Mouse (Mus musculus): ENCODE data around the gene Col9a3. TPM values are rescaled to one million over a fixed set of nuclear protein-coding genes. Genes with fewer than 3 reads are reported as not detected.

Gene Col9a3
- polyA plus RNA-seq, 1 experiment, result 25.2 TPM

GRCm38 (mm10) chr2:180566240-180566913 is 31.2 kb upstream of the Col9a3 start:
- Histone ChIP-seq H3K36me3 (ENCODE audit: control insufficient read depth, insufficient read depth, low read length) (no peaks in the 10 kb centered on the region), H3K4me1 (ENCODE audit: control insufficient read depth, insufficient read depth, low read length) (no peaks in the 10 kb centered on the region), H3K4me3 (ENCODE audit: control insufficient read depth, low read depth, low read length) (no peak overlapping the region), H3K27me3 (ENCODE audit: control insufficient read depth, insufficient read depth, low read length) (no peaks in the 10 kb centered on the region), H3K27ac (ENCODE audit: control insufficient read depth, insufficient read depth, low read depth, low read length) (no peak overlapping the region)
- peak; percentile 61; the same call in 1 of the 2 replicates for TF ChIP-seq CTCF (IDR thresholded peaks at IDR 0.05; ENCODE audit: control insufficient read depth, insufficient read depth, insufficient replicate concordance, low read depth, low read length)
- TF ChIP-seq POLR2A (IDR thresholded peaks at IDR 0.05; ENCODE audit: control insufficient read depth, low read depth, low read length), result no peak

GRCm38 (mm10) chr2:180569028-180569643 is 28.5 kb upstream of the Col9a3 start:
- Histone ChIP-seq H3K27ac (ENCODE audit: control insufficient read depth, insufficient read depth, low read depth, low read length) (no peak overlapping the region), H3K27me3 (ENCODE audit: control insufficient read depth, insufficient read depth, low read length) (no peaks in the 10 kb centered on the region), H3K36me3 (ENCODE audit: control insufficient read depth, insufficient read depth, low read length) (no peaks in the 10 kb centered on the region), H3K4me1 (ENCODE audit: control insufficient read depth, insufficient read depth, low read length) (no peaks in the 10 kb centered on the region), H3K4me3 (ENCODE audit: control insufficient read depth, low read depth, low read length) (no peak overlapping the region)
- TF ChIP-seq CTCF (IDR thresholded peaks at IDR 0.05; ENCODE audit: control insufficient read depth, insufficient read depth, insufficient replicate concordance, low read depth, low read length), result no peak
- no peak for TF ChIP-seq POLR2A (IDR thresholded peaks at IDR 0.05; ENCODE audit: control insufficient read depth, low read depth, low read length)

- Histone ChIP-seq H3K27me3 (ENCODE audit: control insufficient read depth, insufficient read depth, low read length) (no peaks in the 10 kb centered on the region), H3K4me3 (ENCODE audit: control insufficient read depth, low read depth, low read length) (no peak overlapping the region), H3K36me3 (ENCODE audit: control insufficient read depth, insufficient read depth, low read length) (no peaks in the 10 kb centered on the region), H3K27ac (ENCODE audit: control insufficient read depth, insufficient read depth, low read depth, low read length) (no peak overlapping the region), H3K4me1 (ENCODE audit: control insufficient read depth, insufficient read depth, low read length) (no peaks in the 10 kb centered on the region)
- TF ChIP-seq CTCF (IDR thresholded peaks at IDR 0.05; ENCODE audit: control insufficient read depth, insufficient read depth, insufficient replicate concordance, low read depth, low read length) (no peak), POLR2A (IDR thresholded peaks at IDR 0.05; ENCODE audit: control insufficient read depth, low read depth, low read length) (no peak)
Observed at GRCm38 (mm10) chr2:180576482-180576881, 21.1 kb upstream of the Col9a3 start.

GRCm38 (mm10) chr2:180578686-180579085 is 18.9 kb upstream of the Col9a3 start:
- Histone ChIP-seq H3K27me3 (ENCODE audit: control insufficient read depth, insufficient read depth, low read length) (no peaks in the 10 kb centered on the region), H3K4me3 (ENCODE audit: control insufficient read depth, low read depth, low read length) (peak overlapping the region; percentile 66), H3K4me1 (ENCODE audit: control insufficient read depth, insufficient read depth, low read length) (peaks cover 5% of the 10 kb centered on the region), H3K27ac (ENCODE audit: control insufficient read depth, insufficient read depth, low read depth, low read length) (no peak overlapping the region), H3K36me3 (ENCODE audit: control insufficient read depth, insufficient read depth, low read length) (no peaks in the 10 kb centered on the region)
- peak; percentile 80 for TF ChIP-seq CTCF (IDR thresholded peaks at IDR 0.05; ENCODE audit: control insufficient read depth, insufficient read depth, insufficient replicate concordance, low read depth, low read length)
- no peak for TF ChIP-seq POLR2A (IDR thresholded peaks at IDR 0.05; ENCODE audit: control insufficient read depth, low read depth, low read length)

GRCm38 (mm10) chr2:180581002-180581401 is 16.6 kb upstream of the Col9a3 start, which contains the start of gene Mrgbp:
Gene Mrgbp (plus strand): TSS chr2:180581304.
- Histone ChIP-seq H3K27me3 (ENCODE audit: control insufficient read depth, insufficient read depth, low read length) (no peaks in the 10 kb centered on the region), H3K36me3 (ENCODE audit: control insufficient read depth, insufficient read depth, low read length) (no peaks in the 10 kb centered on the region), H3K4me3 (ENCODE audit: control insufficient read depth, low read depth, low read length) (peak within 1 kb of the TSS; percentile 89), H3K4me1 (ENCODE audit: control insufficient read depth, insufficient read depth, low read length) (peaks cover 5% of the 10 kb centered on the region), H3K27ac (ENCODE audit: control insufficient read depth, insufficient read depth, low read depth, low read length) (no peak within 1 kb of the TSS)
- no peak for TF ChIP-seq CTCF (IDR thresholded peaks at IDR 0.05; ENCODE audit: control insufficient read depth, insufficient read depth, insufficient replicate concordance, low read depth, low read length)
- TF ChIP-seq POLR2A (IDR thresholded peaks at IDR 0.05; ENCODE audit: control insufficient read depth, low read depth, low read length), result peak; percentile 7; the same call in 1 of the 2 replicates

GRCm38 (mm10) chr2:180582481-180583153 is 15.0 kb upstream of the Col9a3 start:
- Histone ChIP-seq H3K4me1 (ENCODE audit: control insufficient read depth, insufficient read depth, low read length) (peaks cover 5% of the 10 kb centered on the region), H3K27ac (ENCODE audit: control insufficient read depth, insufficient read depth, low read depth, low read length) (peak overlapping the region; percentile 79), H3K27me3 (ENCODE audit: control insufficient read depth, insufficient read depth, low read length) (no peaks in the 10 kb centered on the region), H3K36me3 (ENCODE audit: control insufficient read depth, insufficient read depth, low read length) (no peaks in the 10 kb centered on the region), H3K4me3 (ENCODE audit: control insufficient read depth, low read depth, low read length) (peak overlapping the region; percentile 89)
- peak; percentile 88 for TF ChIP-seq POLR2A (IDR thresholded peaks at IDR 0.05; ENCODE audit: control insufficient read depth, low read depth, low read length)
- peak; percentile 99 for TF ChIP-seq CTCF (IDR thresholded peaks at IDR 0.05; ENCODE audit: control insufficient read depth, insufficient read depth, insufficient replicate concordance, low read depth, low read length)

- peak overlapping the region; percentile 79 for H3K27ac ChIP-seq (ENCODE audit: control insufficient read depth, insufficient read depth, low read depth, low read length)
Observed at GRCm38 (mm10) chr2:180583154-180583507, 14.5 kb upstream of the Col9a3 start.

More at GRCm38 (mm10) chr2:180583154-180583507, 14.5 kb upstream of the Col9a3 start:
- peak overlapping the region; percentile 89 for H3K4me3 ChIP-seq (ENCODE audit: control insufficient read depth, low read depth, low read length)
- TF ChIP-seq CTCF (IDR thresholded peaks at IDR 0.05; ENCODE audit: control insufficient read depth, insufficient read depth, insufficient replicate concordance, low read depth, low read length), result no peak
- no peak for TF ChIP-seq POLR2A (IDR thresholded peaks at IDR 0.05; ENCODE audit: control insufficient read depth, low read depth, low read length)
- H3K27me3 ChIP-seq (ENCODE audit: control insufficient read depth, insufficient read depth, low read length), result no peaks in the 10 kb centered on the region
- peaks cover 5% of the 10 kb centered on the region for H3K4me1 ChIP-seq (ENCODE audit: control insufficient read depth, insufficient read depth, low read length)
- no peaks in the 10 kb centered on the region for H3K36me3 ChIP-seq (ENCODE audit: control insufficient read depth, insufficient read depth, low read length)

Data from testis, adult 2 months (tissue).